Mouse (Mus musculus) erythroblast, embryonic 14.5 days (primary cell): ENCODE measurements around the gene Hist1h2bk.

ENCODE experiments used
- GATA1 ChIP-seq: IDR thresholded peaks from 2 replicates; pipeline ENCODE4 v1.6.1; 2012; ENCODE audit warnings: low read length, inconsistent platforms, mixed read lengths
- TAL1 ChIP-seq: IDR thresholded peaks from 3 replicates; pipeline ENCODE4 v1.6.1; 2012; ENCODE audit warnings: low read length, inconsistent platforms, mixed read lengths

GRCm38 (mm10) chr13:22034443-22035266, 1.0 kb upstream of the Hist1h2bk start:
- TF ChIP-seq GATA1 (no peak), TAL1 (no peak)
